Mouse (Mus musculus): ENCODE data around the gene Pfkl. TPM values are rescaled to one million over a fixed set of nuclear protein-coding genes. Genes with fewer than 3 reads are reported as not detected.

Pfkl gene
- polyA plus RNA-seq, 1 experiment from 2014 or later, result 35.6 TPM

GRCm38 (mm10) chr10:78044531-78044930, 34.6 kb upstream of the Pfkl start:
- no peak overlapping the region for H3K4me2 ChIP-seq (replicated peaks; ENCODE audit: low read depth, low read length)
- ATAC-seq, result no peak
- H3K9me3 ChIP-seq (ENCODE audit: low read length), result no peaks in the 10 kb centered on the region
- no peak overlapping the region for H3K4me3 ChIP-seq (ENCODE audit: low read depth, low read length)
- H3K4me1 ChIP-seq (ENCODE audit: insufficient read depth, low read depth, low read length), result peaks cover 7% of the 10 kb centered on the region; the same call in 1 of the 2 replicates
- TF ChIP-seq CTCF (IDR thresholded peaks at IDR 0.05), result no peak
- no peak for TF ChIP-seq EP300 (IDR thresholded peaks at IDR 0.05)
- no peak overlapping the region for H3K9ac ChIP-seq (replicated peaks; ENCODE audit: low read depth)
- no peaks in the 10 kb centered on the region for H3K27me3 ChIP-seq (replicated peaks; ENCODE audit: insufficient read depth, low read length)
- H3K27ac ChIP-seq (ENCODE audit: low read length), result no peak overlapping the region
- 64% methylated on average over 1 of the region's 1 CpGs for WGBS
- DNase-seq (ENCODE audit: low spot score), result no peak
- no peaks in the 10 kb centered on the region for H3K36me3 ChIP-seq (ENCODE audit: insufficient read depth, low read length)

- TF ChIP-seq CTCF (IDR thresholded peaks at IDR 0.05) (peak; percentile 89), EP300 (IDR thresholded peaks at IDR 0.05) (no peak)
- Histone ChIP-seq H3K4me2 (replicated peaks; ENCODE audit: low read depth, low read length) (peak within 1 kb of the TSS; percentile 48), H3K4me1 (ENCODE audit: insufficient read depth, low read depth, low read length) (peaks cover 7% of the 10 kb centered on the region; the same call in 1 of the 2 replicates), H3K9me3 (ENCODE audit: low read length) (no peaks in the 10 kb centered on the region), H3K36me3 (ENCODE audit: insufficient read depth, low read length) (no peaks in the 10 kb centered on the region), H3K4me3 (ENCODE audit: low read depth, low read length) (peak within 1 kb of the TSS; percentile 14; the same call in 1 of the 2 replicates), H3K27me3 (replicated peaks; ENCODE audit: insufficient read depth, low read length) (no peaks in the 10 kb centered on the region), H3K9ac (replicated peaks; ENCODE audit: low read depth) (no peak within 1 kb of the TSS), H3K27ac (ENCODE audit: low read length) (no peak within 1 kb of the TSS)
- ATAC-seq (peak; percentile 68), DNase-seq (ENCODE audit: low spot score) (peak; percentile 75)
- 4% methylated on average over 27 of the region's 27 CpGs for WGBS
Measured at GRCm38 (mm10) chr10:78043406-78043836, 33.5 kb upstream of the Pfkl start, which contains the start of gene Aire. TSS of gene Aire (minus strand) at chr10:78043610.

- ATAC-seq (peak; percentile 27), DNase-seq (ENCODE audit: low spot score) (no peak)
- Histone ChIP-seq H3K27ac (ENCODE audit: low read length) (no peak overlapping the region), H3K9ac (replicated peaks; ENCODE audit: low read depth) (no peak overlapping the region), H3K4me3 (ENCODE audit: low read depth, low read length) (0 out of 2 replicates have a peak overlapping the region, but pooled peaks have one; percentile 14), H3K36me3 (ENCODE audit: insufficient read depth, low read length) (no peaks in the 10 kb centered on the region), H3K4me1 (ENCODE audit: insufficient read depth, low read depth, low read length) (peaks cover 7% of the 10 kb centered on the region; the same call in 1 of the 2 replicates), H3K4me2 (replicated peaks; ENCODE audit: low read depth, low read length) (peak overlapping the region; percentile 48), H3K9me3 (ENCODE audit: low read length) (no peaks in the 10 kb centered on the region), H3K27me3 (replicated peaks; ENCODE audit: insufficient read depth, low read length) (no peaks in the 10 kb centered on the region)
- no peak for TF ChIP-seq EP300 (IDR thresholded peaks at IDR 0.05)
- TF ChIP-seq CTCF (IDR thresholded peaks at IDR 0.05), result no peak
- 49% methylated on average over 14 of the region's 14 CpGs for WGBS
Measured at GRCm38 (mm10) chr10:78042697-78043405, 33.0 kb upstream of the Pfkl start.

- Histone ChIP-seq H3K9me3 (ENCODE audit: low read length) (no peaks in the 10 kb centered on the region), H3K4me1 (ENCODE audit: insufficient read depth, low read depth, low read length) (peaks cover 7% of the 10 kb centered on the region; the same call in 1 of the 2 replicates), H3K27me3 (replicated peaks; ENCODE audit: insufficient read depth, low read length) (no peaks in the 10 kb centered on the region), H3K27ac (ENCODE audit: low read length) (no peak overlapping the region), H3K4me3 (ENCODE audit: low read depth, low read length) (no peak overlapping the region), H3K4me2 (replicated peaks; ENCODE audit: low read depth, low read length) (no peak overlapping the region), H3K36me3 (ENCODE audit: insufficient read depth, low read length) (no peaks in the 10 kb centered on the region), H3K9ac (replicated peaks; ENCODE audit: low read depth) (no peak overlapping the region)
- WGBS, result 70% methylated on average over 7 of the region's 7 CpGs
- no peak for ATAC-seq
- TF ChIP-seq CTCF (IDR thresholded peaks at IDR 0.05) (no peak), EP300 (IDR thresholded peaks at IDR 0.05) (no peak)
- DNase-seq (ENCODE audit: low spot score), result no peak
Measured at GRCm38 (mm10) chr10:78042096-78042495, 32.2 kb upstream of the Pfkl start.

- no peaks in the 10 kb centered on the region for H3K36me3 ChIP-seq (ENCODE audit: insufficient read depth, low read length)
- DNase-seq (ENCODE audit: low spot score) (no peak), ATAC-seq (no peak)
- H3K4me2 ChIP-seq (replicated peaks; ENCODE audit: low read depth, low read length), result no peak within 1 kb of the TSS
- no peaks in the 10 kb centered on the region for H3K27me3 ChIP-seq (replicated peaks; ENCODE audit: insufficient read depth, low read length)
- no peak within 1 kb of the TSS for H3K4me3 ChIP-seq (ENCODE audit: low read depth, low read length)
- WGBS, result 94% methylated on average over 5 of the region's 5 CpGs
- peaks cover 7% of the 10 kb centered on the region; the same call in 1 of the 2 replicates for H3K4me1 ChIP-seq (ENCODE audit: insufficient read depth, low read depth, low read length)
- TF ChIP-seq EP300 (IDR thresholded peaks at IDR 0.05), result no peak
- no peak for TF ChIP-seq CTCF (IDR thresholded peaks at IDR 0.05)
- H3K9ac ChIP-seq (replicated peaks; ENCODE audit: low read depth), result no peak within 1 kb of the TSS
- H3K27ac ChIP-seq (ENCODE audit: low read length), result no peak within 1 kb of the TSS
- H3K9me3 ChIP-seq (ENCODE audit: low read length), result no peaks in the 10 kb centered on the region
Measured at GRCm38 (mm10) chr10:78041647-78042046, 31.8 kb upstream of the Pfkl start, which contains the start of gene Dnmt3l. TSS of gene Dnmt3l (plus strand) at chr10:78041947.

- no peak for ATAC-seq
- Histone ChIP-seq H3K4me2 (replicated peaks; ENCODE audit: low read depth, low read length) (no peak overlapping the region), H3K4me3 (ENCODE audit: low read depth, low read length) (no peak overlapping the region), H3K27ac (ENCODE audit: low read length) (no peak overlapping the region), H3K27me3 (replicated peaks; ENCODE audit: insufficient read depth, low read length) (no peaks in the 10 kb centered on the region), H3K9ac (replicated peaks; ENCODE audit: low read depth) (no peak overlapping the region), H3K9me3 (ENCODE audit: low read length) (no peaks in the 10 kb centered on the region), H3K36me3 (ENCODE audit: insufficient read depth, low read length) (no peaks in the 10 kb centered on the region), H3K4me1 (ENCODE audit: insufficient read depth, low read depth, low read length) (no peaks in the 10 kb centered on the region)
- TF ChIP-seq CTCF (IDR thresholded peaks at IDR 0.05) (no peak), EP300 (IDR thresholded peaks at IDR 0.05) (no peak)
- 73% methylated on average over 4 of the region's 4 CpGs for WGBS
- no peak for DNase-seq (ENCODE audit: low spot score)
Measured at GRCm38 (mm10) chr10:78037139-78037538, 27.3 kb upstream of the Pfkl start.
